Mouse (Mus musculus): ENCODE results near the gene BC030499. TPM values are rescaled to one million over a fixed set of nuclear protein-coding genes. Genes with fewer than 3 reads are reported as not detected.

The BC030499 gene
- total and polyA plus RNA-seq, 3 experiments: 0.04 to 2.5 (median 1.2) TPM

GRCm38 (mm10) chr11:78318411-78318810 is 27.8 kb downstream of the BC030499 start:
- Histone ChIP-seq H3K27me3 (ENCODE audit: insufficient read depth, low read length) (no peaks in the 10 kb centered on the region), H3K9me3 (replicated peaks) (no peaks in the 10 kb centered on the region), H3K36me3 (replicated peaks) (peaks cover 97% of the 10 kb centered on the region), H3K4me1 (ENCODE audit: insufficient read depth, low read depth, low read length) (peaks cover 11% of the 10 kb centered on the region), H3K4me3 (ENCODE audit: low read depth, low read length) (no peak overlapping the region)
- ATAC-seq (ENCODE audit: extremely low read depth, insufficient number of reproducible peaks, low FRiP score, poor library complexity, severe bottlenecking) (no peak), DNase-seq (ENCODE audit: low spot score) (no peak)
- TF ChIP-seq POLR2AphosphoS5 (IDR thresholded peaks at IDR 0.05; ENCODE audit: insufficient replicate concordance, low read depth, low read length) (no peak), GATA2 (IDR thresholded peaks at IDR 0.05; ENCODE audit: borderline replicate concordance, low read depth, low read length) (no peak), GATA1 (IDR thresholded peaks at IDR 0.05; ENCODE audit: borderline replicate concordance, low read length) (no peak), TAL1 (conservative IDR thresholded peaks at IDR 0.05; ENCODE audit: low read depth, low read length) (no peak), CTCF (IDR thresholded peaks at IDR 0.05; ENCODE audit: low read depth, low read length) (no peak)

DNA sequence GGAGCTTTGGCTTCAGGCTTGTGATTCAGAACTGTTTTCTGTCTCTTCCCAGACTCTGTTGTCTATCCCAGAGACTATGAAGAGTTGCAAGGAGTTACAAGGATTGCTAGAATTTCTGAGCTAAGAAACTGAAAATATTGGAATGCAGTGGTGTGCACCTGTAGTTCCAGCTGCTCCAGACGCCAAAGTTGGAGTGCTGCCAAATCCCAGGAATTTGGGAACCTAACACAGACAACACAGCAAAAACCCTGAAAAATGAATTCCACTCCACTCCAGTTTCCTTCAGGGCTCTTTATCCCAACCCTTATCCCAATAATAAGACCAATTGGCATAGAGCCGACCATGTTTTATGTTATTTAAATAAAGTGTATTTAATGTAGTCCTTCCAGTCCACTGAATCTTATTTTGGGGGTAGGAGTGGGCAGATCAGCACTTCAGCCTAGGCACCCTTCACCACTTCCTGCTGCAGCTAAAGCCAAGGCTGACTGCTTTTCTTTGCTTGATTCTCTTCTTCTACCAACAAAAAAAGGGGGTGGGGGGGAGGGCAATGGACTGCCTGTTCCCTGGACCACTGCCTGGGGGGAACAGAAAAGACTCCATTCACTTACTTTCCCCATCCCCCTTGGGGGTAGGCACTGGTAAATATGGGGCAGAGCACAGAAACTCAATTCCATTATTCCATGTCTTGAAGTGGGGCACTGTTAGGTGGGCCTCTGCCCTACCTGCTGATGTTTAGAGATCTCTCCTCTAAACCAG is 31.6 kb downstream of the BC030499 start:
- DNase-seq (ENCODE audit: low spot score) (no peak), ATAC-seq (ENCODE audit: extremely low read depth, insufficient number of reproducible peaks, low FRiP score, poor library complexity, severe bottlenecking) (no peak)
- Histone ChIP-seq H3K36me3 (replicated peaks) (peaks cover 91% of the 10 kb centered on the region), H3K4me1 (ENCODE audit: insufficient read depth, low read depth, low read length) (peaks cover 16% of the 10 kb centered on the region), H3K9me3 (replicated peaks) (no peaks in the 10 kb centered on the region), H3K27me3 (ENCODE audit: insufficient read depth, low read length) (peaks cover 3% of the 10 kb centered on the region; the same call in 1 of the 2 replicates), H3K4me3 (ENCODE audit: low read depth, low read length) (no peak overlapping the region)
- TF ChIP-seq TAL1 (conservative IDR thresholded peaks at IDR 0.05; ENCODE audit: low read depth, low read length): no peak
- no peak for TF ChIP-seq GATA2 (IDR thresholded peaks at IDR 0.05; ENCODE audit: borderline replicate concordance, low read depth, low read length)
- no peak for TF ChIP-seq GATA1 (IDR thresholded peaks at IDR 0.05; ENCODE audit: borderline replicate concordance, low read length)
- TF ChIP-seq POLR2AphosphoS5 (IDR thresholded peaks at IDR 0.05; ENCODE audit: insufficient replicate concordance, low read depth, low read length): no peak
- no peak for TF ChIP-seq CTCF (IDR thresholded peaks at IDR 0.05; ENCODE audit: low read depth, low read length)

- Histone ChIP-seq H3K4me3 (ENCODE audit: low read depth, low read length) (peak within 1 kb of the TSS; percentile 66), H3K27me3 (ENCODE audit: insufficient read depth, low read length) (peaks cover 3% of the 10 kb centered on the region; the same call in 1 of the 2 replicates), H3K36me3 (replicated peaks) (peaks cover 85% of the 10 kb centered on the region), H3K9me3 (replicated peaks) (no peaks in the 10 kb centered on the region), H3K4me1 (ENCODE audit: insufficient read depth, low read depth, low read length) (peaks cover 17% of the 10 kb centered on the region)
- peak; percentile 82 for DNase-seq (ENCODE audit: low spot score)
- ATAC-seq (ENCODE audit: extremely low read depth, insufficient number of reproducible peaks, low FRiP score, poor library complexity, severe bottlenecking): peak; percentile 45; the same call in 1 of the 2 replicates
- TF ChIP-seq GATA1 (IDR thresholded peaks at IDR 0.05; ENCODE audit: borderline replicate concordance, low read length): no peak
- TF ChIP-seq CTCF (IDR thresholded peaks at IDR 0.05; ENCODE audit: low read depth, low read length): no peak
- no peak for TF ChIP-seq TAL1 (conservative IDR thresholded peaks at IDR 0.05; ENCODE audit: low read depth, low read length)
- no peak for TF ChIP-seq GATA2 (IDR thresholded peaks at IDR 0.05; ENCODE audit: borderline replicate concordance, low read depth, low read length)
- no peak for TF ChIP-seq POLR2AphosphoS5 (IDR thresholded peaks at IDR 0.05; ENCODE audit: insufficient replicate concordance, low read depth, low read length)
These were observed 32.2 kb downstream of the BC030499 start, which contains the start of gene Aldoc for GRCm38 (mm10) chr11:78322860-78323259. TSS of gene Aldoc (plus strand) at chr11:78322968.

- no peak for ATAC-seq (ENCODE audit: extremely low read depth, insufficient number of reproducible peaks, low FRiP score, poor library complexity, severe bottlenecking)
- Histone ChIP-seq H3K36me3 (replicated peaks) (peaks cover 72% of the 10 kb centered on the region), H3K4me1 (ENCODE audit: insufficient read depth, low read depth, low read length) (peaks cover 26% of the 10 kb centered on the region), H3K9me3 (replicated peaks) (no peaks in the 10 kb centered on the region), H3K4me3 (ENCODE audit: low read depth, low read length) (no peak overlapping the region), H3K27me3 (ENCODE audit: insufficient read depth, low read length) (peaks cover 3% of the 10 kb centered on the region; the same call in 1 of the 2 replicates)
- DNase-seq (ENCODE audit: low spot score): no peak
- no peak for TF ChIP-seq GATA1 (IDR thresholded peaks at IDR 0.05; ENCODE audit: borderline replicate concordance, low read length)
- no peak for TF ChIP-seq POLR2AphosphoS5 (IDR thresholded peaks at IDR 0.05; ENCODE audit: insufficient replicate concordance, low read depth, low read length)
- no peak for TF ChIP-seq GATA2 (IDR thresholded peaks at IDR 0.05; ENCODE audit: borderline replicate concordance, low read depth, low read length)
- TF ChIP-seq CTCF (IDR thresholded peaks at IDR 0.05; ENCODE audit: low read depth, low read length): no peak
- TF ChIP-seq TAL1 (conservative IDR thresholded peaks at IDR 0.05; ENCODE audit: low read depth, low read length): no peak
These were observed 33.6 kb downstream of the BC030499 start for GRCm38 (mm10) chr11:78324000-78324785.

DNA sequence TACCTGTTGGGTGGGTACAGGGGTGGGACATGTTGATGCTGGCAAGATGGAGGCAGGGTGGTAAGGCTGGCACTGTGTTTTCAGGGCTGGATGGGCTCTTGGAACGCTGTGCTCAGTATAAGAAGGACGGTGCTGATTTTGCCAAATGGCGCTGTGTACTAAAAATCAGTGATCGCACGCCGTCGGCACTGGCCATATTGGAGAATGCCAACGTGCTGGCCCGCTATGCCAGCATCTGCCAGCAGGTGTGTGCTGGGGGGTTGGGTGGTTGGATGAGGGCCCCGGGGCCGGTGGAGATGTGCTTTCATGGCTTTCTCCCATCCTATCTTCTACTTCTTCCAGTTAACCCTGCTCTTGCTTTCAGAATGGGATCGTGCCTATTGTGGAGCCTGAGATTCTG is 34.3 kb downstream of the BC030499 start:
- peaks cover 31% of the 10 kb centered on the region for H3K4me1 ChIP-seq (ENCODE audit: insufficient read depth, low read depth, low read length)
- no peak for DNase-seq (ENCODE audit: low spot score)
- peaks cover 65% of the 10 kb centered on the region for H3K36me3 ChIP-seq (replicated peaks)
- peaks cover 3% of the 10 kb centered on the region; the same call in 1 of the 2 replicates for H3K27me3 ChIP-seq (ENCODE audit: insufficient read depth, low read length)
- H3K4me3 ChIP-seq (ENCODE audit: low read depth, low read length): no peak overlapping the region
- TF ChIP-seq POLR2AphosphoS5 (IDR thresholded peaks at IDR 0.05; ENCODE audit: insufficient replicate concordance, low read depth, low read length): no peak
- TF ChIP-seq GATA2 (IDR thresholded peaks at IDR 0.05; ENCODE audit: borderline replicate concordance, low read depth, low read length): no peak
- TF ChIP-seq GATA1 (IDR thresholded peaks at IDR 0.05; ENCODE audit: borderline replicate concordance, low read length): no peak
- TF ChIP-seq TAL1 (conservative IDR thresholded peaks at IDR 0.05; ENCODE audit: low read depth, low read length): no peak
- no peak for TF ChIP-seq CTCF (IDR thresholded peaks at IDR 0.05; ENCODE audit: low read depth, low read length)
- ATAC-seq (ENCODE audit: extremely low read depth, insufficient number of reproducible peaks, low FRiP score, poor library complexity, severe bottlenecking): no peak
- no peaks in the 10 kb centered on the region for H3K9me3 ChIP-seq (replicated peaks)

- H3K4me1 ChIP-seq (ENCODE audit: insufficient read depth, low read depth, low read length): peaks cover 31% of the 10 kb centered on the region
- TF ChIP-seq GATA2 (IDR thresholded peaks at IDR 0.05; ENCODE audit: borderline replicate concordance, low read depth, low read length): no peak
- no peak for TF ChIP-seq POLR2AphosphoS5 (IDR thresholded peaks at IDR 0.05; ENCODE audit: insufficient replicate concordance, low read depth, low read length)
- no peak for TF ChIP-seq GATA1 (IDR thresholded peaks at IDR 0.05; ENCODE audit: borderline replicate concordance, low read length)
- no peak for TF ChIP-seq CTCF (IDR thresholded peaks at IDR 0.05; ENCODE audit: low read depth, low read length)
- TF ChIP-seq TAL1 (conservative IDR thresholded peaks at IDR 0.05; ENCODE audit: low read depth, low read length): no peak
- no peak for DNase-seq (ENCODE audit: low spot score)
These were observed 36.6 kb downstream of the BC030499 start for GRCm38 (mm10) chr11:78327215-78327614.

More at GRCm38 (mm10) chr11:78327215-78327614, 36.6 kb downstream of the BC030499 start:
- ATAC-seq (ENCODE audit: extremely low read depth, insufficient number of reproducible peaks, low FRiP score, poor library complexity, severe bottlenecking): no peak
- Histone ChIP-seq H3K9me3 (replicated peaks) (no peaks in the 10 kb centered on the region), H3K4me3 (ENCODE audit: low read depth, low read length) (no peak overlapping the region), H3K36me3 (replicated peaks) (peaks cover 56% of the 10 kb centered on the region), H3K27me3 (ENCODE audit: insufficient read depth, low read length) (peaks cover 3% of the 10 kb centered on the region; the same call in 1 of the 2 replicates)
